Mouse (Mus musculus): ENCODE measurements at regions not wholly inside any gene's neighbourhood (a gene's known extent, or its start where the extent isn't known, plus 50 kb on each side); places are given as distances from the start of the nearest gene placed in this dataset.

- no peak for DNase-seq
Measured at GRCm38 (mm10) chr1:143946933-143947332, 57.0 kb downstream of the Rgs2 start.

GRCm38 (mm10) chr1:143941465-143941864, 62.5 kb downstream of the Rgs2 start:
- peak; percentile 27 for DNase-seq

- DNase-seq = no peak
Measured at GRCm38 (mm10) chr1:143939511-143939910, 64.5 kb downstream of the Rgs2 start.

- no peak for DNase-seq
Measured at GRCm38 (mm10) chr1:143938569-143938968, 65.4 kb downstream of the Rgs2 start.

- DNase-seq = no peak
Measured at GRCm38 (mm10) chr1:143930798-143931197, 73.2 kb downstream of the Rgs2 start.

- DNase-seq = no peak
Measured at GRCm38 (mm10) chr1:143929567-143930165, 74.3 kb downstream of the Rgs2 start.

GRCm38 (mm10) chr1:143922499-143922898, 81.5 kb downstream of the Rgs2 start:
- DNase-seq = no peak

- no peak for DNase-seq
Measured at GRCm38 (mm10) chr1:143920256-143920655, 83.7 kb downstream of the Rgs2 start.

- no peak for DNase-seq
Measured at GRCm38 (mm10) chr1:143918949-143919348, 85.0 kb downstream of the Rgs2 start.

- no peak for DNase-seq
Measured at GRCm38 (mm10) chr1:143918146-143918774, 85.7 kb downstream of the Rgs2 start.

- DNase-seq = peak; percentile 34
Measured at GRCm38 (mm10) chr1:143917623-143918022, 86.3 kb downstream of the Rgs2 start.

- DNase-seq = no peak
Measured at GRCm38 (mm10) chr1:143916587-143916986, 87.4 kb downstream of the Rgs2 start.

GRCm38 (mm10) chr1:143912586-143912985, 91.4 kb downstream of the Rgs2 start:
- DNase-seq = no peak

- no peak for DNase-seq
Measured at GRCm38 (mm10) chr1:143911230-143911629, 92.7 kb downstream of the Rgs2 start.

GRCm38 (mm10) chr1:143910530-143910929, 93.4 kb downstream of the Rgs2 start:
- no peak for DNase-seq

GRCm38 (mm10) chr1:143907312-143907711, 96.6 kb downstream of the Rgs2 start:
- no peak for DNase-seq

GRCm38 (mm10) chr1:143906881-143907280, 97.1 kb downstream of the Rgs2 start:
- no peak for DNase-seq

GRCm38 (mm10) chr1:143903985-143904384, 100.0 kb downstream of the Rgs2 start:
- peak; percentile 21 for DNase-seq

- no peak for DNase-seq
Measured at GRCm38 (mm10) chr1:143903234-143903633, 100.7 kb downstream of the Rgs2 start.

GRCm38 (mm10) chr1:143901127-143901920, 102.6 kb downstream of the Rgs2 start:
- DNase-seq = no peak

GRCm38 (mm10) chr1:143888510-143888909, 111.4 kb downstream of the Uchl5 start:
- DNase-seq = no peak

- DNase-seq = no peak
Measured at GRCm38 (mm10) chr1:143888065-143888464, 111.0 kb downstream of the Uchl5 start.

- DNase-seq = no peak
Measured at GRCm38 (mm10) chr1:143886014-143886413, 108.9 kb downstream of the Uchl5 start.

- DNase-seq = no peak
Measured at GRCm38 (mm10) chr1:143881192-143881591, 104.1 kb downstream of the Uchl5 start.

All from right cerebral cortex, postnatal 14 days (tissue).